Mouse (Mus musculus) retina, postnatal 1 day (tissue): ENCODE measurements around the gene Abcc12.
A peak's percentile ranks its signal among the peaks of the same experiment; 100 is the strongest.

Experiments used
- DNase-seq: peaks from one replicate; pipeline ENCODE4 v3.0.0-alpha.2; 2012

Abcc12 gene

GRCm38 (mm10) chr8:86580458-86580857, at the start of gene Abcc12:
Abcc12 (minus strand) TSS chr8:86580686.
- no peak for DNase-seq

GRCm38 (mm10) chr8:86630212-86630611, 49.7 kb upstream of the Abcc12 start:
- no peak for DNase-seq

DNA sequence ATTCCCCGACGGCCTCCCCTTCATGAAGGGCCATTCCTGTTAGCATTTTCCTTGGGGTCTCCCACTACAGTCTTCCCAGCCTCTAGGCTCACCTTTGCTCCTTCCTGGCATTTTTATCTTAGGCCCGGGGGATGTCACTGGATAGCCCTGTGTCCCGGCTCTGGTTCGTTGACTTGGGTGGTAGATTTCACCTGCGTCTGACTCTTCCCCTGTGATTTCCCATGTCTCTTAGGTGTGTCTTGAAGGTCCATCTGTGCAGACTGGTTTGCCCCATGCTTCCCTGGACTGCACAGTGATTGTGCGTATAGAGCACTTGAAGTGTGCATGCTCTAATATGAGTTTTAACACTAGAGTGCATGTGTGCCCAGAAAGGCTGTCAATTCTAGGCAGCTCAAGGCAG, 44.4 kb upstream of the Abcc12 start:
- no peak for DNase-seq

GRCm38 (mm10) chr8:86623911-86624731, 43.6 kb upstream of the Abcc12 start, which contains the start of gene Lonp2:
Lonp2 (plus strand) TSS chr8:86624043.
- DNase-seq, result peak; percentile 98

- DNase-seq, result no peak
Observed at GRCm38 (mm10) chr8:86623551-86623910, 43.0 kb upstream of the Abcc12 start.

DNA sequence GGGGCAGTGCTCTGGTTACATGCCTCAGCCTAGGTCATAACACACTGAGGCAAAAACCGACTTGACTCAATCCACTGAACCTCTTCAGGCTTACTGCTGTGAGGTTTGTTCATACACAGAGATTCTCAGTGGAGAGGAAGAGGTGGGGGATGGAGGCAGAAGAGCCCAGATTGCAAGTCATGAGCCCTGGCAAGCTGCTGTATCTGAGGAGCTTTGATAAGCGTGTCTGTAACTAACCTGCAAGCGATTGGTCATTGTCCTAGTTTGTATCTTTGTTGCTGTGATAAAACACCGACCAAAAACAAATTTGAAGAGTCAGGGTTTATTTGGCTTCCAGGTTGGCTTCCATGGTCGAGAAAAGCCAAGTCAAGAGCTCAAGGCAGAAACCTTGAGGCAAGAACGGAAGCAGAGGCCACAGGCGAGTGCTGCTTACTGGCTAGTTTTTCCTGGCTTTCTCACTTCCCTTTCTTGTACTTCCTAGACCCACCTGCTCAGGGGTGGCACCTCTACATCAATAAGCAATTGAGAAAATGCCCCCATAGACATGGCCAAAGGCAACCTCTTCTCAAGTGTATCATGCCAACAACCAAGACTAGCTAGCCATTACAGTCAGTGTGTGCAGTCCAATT, 37.4 kb upstream of the Abcc12 start:
- DNase-seq, result no peak

DNA sequence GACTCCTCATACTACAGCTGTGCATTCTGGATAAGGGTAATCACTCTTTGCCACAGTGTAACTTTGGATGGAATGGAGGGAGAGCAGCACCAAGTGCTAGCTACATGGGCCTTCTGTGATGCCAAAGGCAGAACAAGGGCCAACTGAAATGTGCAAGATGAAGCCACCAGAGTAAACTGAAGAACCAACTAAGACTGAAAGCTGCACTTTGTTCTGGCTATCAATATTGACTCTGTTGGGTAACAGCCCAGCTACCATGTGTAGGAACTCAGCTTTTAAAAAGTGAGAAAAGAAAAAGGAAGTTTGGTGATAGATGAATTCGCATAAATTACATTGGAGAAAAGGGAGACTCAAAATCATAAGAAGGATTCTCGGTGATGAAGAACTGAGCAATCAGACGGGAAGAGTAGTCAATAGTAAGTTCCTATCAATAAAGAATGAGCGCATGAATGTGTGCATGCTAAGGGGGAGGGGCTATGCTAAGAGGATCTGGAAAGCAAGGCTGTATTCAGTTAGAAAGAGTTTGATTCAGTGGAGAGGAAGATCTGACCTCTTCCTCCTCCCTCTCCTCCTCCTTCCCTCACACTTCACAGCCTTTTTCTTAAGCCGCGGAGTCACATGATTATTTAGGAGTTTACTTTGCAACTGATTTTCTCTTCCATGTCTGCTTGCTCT, 34.7 kb upstream of the Abcc12 start:
- no peak for DNase-seq

DNA sequence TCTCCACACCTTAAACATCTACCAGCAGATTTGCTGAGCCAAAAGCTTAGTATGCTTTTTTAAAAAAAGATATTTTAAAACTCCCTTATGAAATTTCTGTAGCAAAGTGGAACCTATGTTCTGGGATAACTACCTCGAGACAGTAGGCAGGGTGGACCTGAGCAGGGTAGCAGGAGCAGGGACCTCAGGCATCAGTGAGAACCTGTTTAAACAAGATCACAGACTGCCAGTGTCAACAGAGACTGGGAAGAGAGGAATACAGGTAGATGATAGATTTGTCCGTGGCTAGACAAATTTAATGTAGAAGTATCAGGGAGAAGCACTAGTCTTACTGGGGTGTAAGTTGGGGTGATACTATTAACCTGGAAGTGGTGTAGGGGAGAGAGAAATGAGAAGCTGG, 33.3 kb upstream of the Abcc12 start:
- DNase-seq, result no peak

- no peak for DNase-seq
Observed at GRCm38 (mm10) chr8:86604676-86605075, 24.2 kb upstream of the Abcc12 start.

- no peak for DNase-seq
Observed at GRCm38 (mm10) chr8:86603174-86603573, 22.7 kb upstream of the Abcc12 start.

- no peak for DNase-seq
Observed at GRCm38 (mm10) chr8:86600311-86600710, 19.8 kb upstream of the Abcc12 start.

DNA sequence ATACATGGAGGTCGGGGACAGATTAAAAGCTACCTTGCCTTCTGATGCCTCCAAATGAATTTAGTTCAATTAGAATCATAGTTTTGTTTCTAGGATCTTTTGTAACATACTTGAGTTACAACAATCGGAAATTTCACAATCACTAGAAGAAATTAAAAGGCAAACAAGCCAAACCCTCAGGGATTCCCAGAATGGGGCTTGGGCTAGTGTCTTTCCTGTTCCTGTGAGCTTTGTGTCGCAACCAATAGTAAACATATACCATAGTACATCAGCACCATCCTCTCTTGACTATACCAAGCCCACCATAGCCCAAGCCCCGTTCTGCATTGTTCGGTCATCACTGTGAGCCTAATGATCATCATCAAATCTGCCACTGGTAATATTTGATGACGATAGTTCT, 18.8 kb upstream of the Abcc12 start:
- no peak for DNase-seq

GRCm38 (mm10) chr8:86597681-86598080, 17.2 kb upstream of the Abcc12 start:
- no peak for DNase-seq

- DNase-seq, result no peak
Observed at GRCm38 (mm10) chr8:86595671-86596070, 15.2 kb upstream of the Abcc12 start.

GRCm38 (mm10) chr8:86594159-86594796, 13.8 kb upstream of the Abcc12 start:
- DNase-seq, result no peak

DNA sequence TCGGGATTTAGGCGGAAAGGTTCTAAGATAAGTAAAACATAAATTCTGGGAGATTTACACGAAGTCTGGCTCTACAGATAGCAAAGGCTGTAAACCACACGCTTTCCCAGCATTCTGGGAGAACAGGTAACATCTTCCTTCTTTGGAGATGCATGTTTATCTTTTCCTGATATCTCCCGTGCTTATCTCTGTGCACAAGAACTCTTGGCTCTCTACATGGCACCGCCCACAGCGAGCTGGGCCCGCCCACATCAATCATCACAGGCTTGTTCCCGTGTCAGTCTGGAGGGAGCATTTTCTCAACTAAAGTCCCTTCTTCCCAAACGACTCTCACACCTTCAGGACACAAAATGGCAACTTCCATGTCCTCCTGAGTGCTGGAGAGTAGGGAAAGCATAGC, 12.6 kb upstream of the Abcc12 start:
- DNase-seq, result no peak

DNA sequence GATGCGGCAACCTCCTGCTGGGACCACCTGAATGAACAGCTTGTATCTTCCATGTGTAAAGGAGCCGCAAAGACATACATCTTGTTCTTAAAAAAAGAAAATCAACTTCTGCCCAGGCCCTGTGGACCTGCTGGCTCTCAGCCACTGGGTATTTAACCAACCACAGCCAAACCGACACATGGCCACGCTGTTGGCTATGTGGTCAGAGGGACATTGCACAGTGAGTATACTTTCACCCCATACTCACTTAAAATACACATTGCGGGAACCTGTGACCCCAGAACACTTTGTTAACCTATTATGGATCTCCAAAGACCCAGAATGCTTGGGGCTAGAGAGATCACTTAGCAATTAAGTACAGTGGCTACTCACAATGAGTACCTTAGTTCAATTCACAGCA, 7.9 kb upstream of the Abcc12 start:
- no peak for DNase-seq

- DNase-seq, result no peak
Observed at GRCm38 (mm10) chr8:86586642-86587041, 6.2 kb upstream of the Abcc12 start.

GRCm38 (mm10) chr8:86586058-86586457, 5.6 kb upstream of the Abcc12 start:
- no peak for DNase-seq

DNA sequence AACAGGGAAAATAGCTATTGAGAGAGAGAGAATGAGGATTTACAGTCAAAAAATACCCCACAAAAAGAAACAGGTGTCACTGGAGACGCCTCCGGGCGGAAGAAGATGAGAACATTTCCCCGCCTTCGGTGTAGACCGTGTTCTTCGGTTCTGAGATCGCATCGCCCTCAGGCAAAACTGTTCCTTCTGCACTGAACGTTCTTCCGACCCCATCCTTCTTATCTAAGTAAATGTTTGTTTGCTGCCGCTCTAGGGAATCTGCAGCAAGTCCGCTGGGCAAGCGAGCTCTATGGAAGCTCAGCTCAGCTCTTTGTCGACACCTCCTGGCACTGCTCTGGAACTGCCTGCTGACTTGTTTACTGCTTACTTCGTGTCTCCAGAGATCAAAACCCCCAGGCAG, 5.0 kb upstream of the Abcc12 start:
- peak; percentile 92 for DNase-seq

- peak; percentile 92 for DNase-seq
Observed at GRCm38 (mm10) chr8:86585118-86585517, 4.6 kb upstream of the Abcc12 start.

DNA sequence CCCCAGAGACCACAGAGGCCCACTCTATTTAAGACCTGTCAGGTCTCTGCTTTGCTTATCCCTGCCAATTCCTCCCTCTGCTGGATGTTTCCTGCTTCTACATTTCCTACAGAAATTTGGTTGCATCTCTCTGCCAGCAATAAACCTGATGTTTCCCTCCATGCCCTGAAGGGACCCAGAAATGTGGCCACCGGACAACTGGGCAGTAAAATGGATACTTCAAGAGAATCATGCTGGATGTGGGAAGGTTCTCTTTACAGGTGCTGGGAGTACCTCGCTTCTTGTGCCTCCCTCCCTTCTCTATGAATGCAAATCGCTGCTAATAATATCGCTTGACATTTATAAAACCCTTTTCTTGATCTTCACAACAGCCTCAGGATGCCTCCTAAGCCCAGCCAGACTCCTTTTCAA, 1.4 kb upstream of the Abcc12 start:
- peak; percentile 41 for DNase-seq

DNA sequence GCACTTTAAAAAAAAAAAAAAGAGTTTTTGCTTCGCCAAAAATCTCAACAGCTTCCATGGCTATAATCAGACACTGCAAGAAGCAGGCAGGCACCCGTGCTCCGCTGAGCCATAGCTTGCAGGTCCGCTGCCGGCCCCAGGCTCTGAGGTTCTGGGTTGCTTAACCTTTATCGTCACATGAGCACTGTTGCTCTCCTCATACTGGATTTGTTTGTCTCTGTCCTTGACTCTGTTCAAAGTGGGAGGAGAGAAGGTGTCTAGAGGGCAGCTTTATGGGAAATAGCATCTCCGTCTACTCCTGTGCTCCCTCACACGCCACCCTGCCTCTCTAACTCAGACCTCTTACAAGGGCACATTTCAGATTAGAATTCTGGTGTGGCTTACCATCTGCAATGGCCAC, 1.8 kb downstream of the Abcc12 start:
- DNase-seq, result no peak

GRCm38 (mm10) chr8:86578076-86578475, 2.4 kb downstream of the Abcc12 start:
- DNase-seq, result no peak
